Comparison of ENCODE assay signal across 9 mouse cellular contexts in genomic region chr2:31067696-31068245, GRCm38 (mm10).
DNase-seq lines count a peak whose midpoint lies in the region; ATAC-seq and TF ChIP-seq lines count a peak whose summit lies in the region.
"Had no signal": no experiment of that assay in that cellular context is flagged by ENCODE, and none has a peak within 500 bp of the region (broad histone marks: within the 10 kb centered on the region; RNA-seq: fewer than 3 reads in every experiment).

No protein-coding gene starts in this region.

- peaks cover 24% of the 10 kb centered on the region for H3K4me1 ChIP-seq in heart, embryonic 10.5 days
- H3K4me1 ChIP-seq in lung, postnatal 0 days (ENCODE audit: insufficient read depth, low read depth, low read length), result no peaks in the 10 kb centered on the region
- H3K4me1 ChIP-seq in hindbrain, embryonic 14.5 days (replicated peaks; ENCODE audit: control insufficient read depth, insufficient read depth, low read length), result 0 out of 2 replicates have a peak, but pooled peaks cover 7% of the 10 kb centered on the region
- H3K4me1 ChIP-seq in neural tube, embryonic 13.5 days (replicated peaks), result peaks cover 29% of the 10 kb centered on the region

- no peak for DNase-seq in heart, embryonic 10.5 days (ENCODE audit: low spot score)
- no peak for DNase-seq in heart, postnatal 25 days (ENCODE audit: low spot score)
- no peak for DNase-seq in lung, postnatal 0 days (ENCODE audit: low spot score)
- DNase-seq in lung, postnatal 36 days, result no peak
- DNase-seq in hindbrain, embryonic 14.5 days (ENCODE audit: low spot score), result no peak
- no peak for DNase-seq in Muller cell, postnatal 12 days (ENCODE audit: inconsistent ontology term)
- no peak for DNase-seq in urinary bladder, adult 2 months (ENCODE audit: low spot score)

- TF ChIP-seq CTCF in lung, postnatal 0 days (IDR thresholded peaks at IDR 0.05), result no peak

- no peak overlapping the region for H3K9ac ChIP-seq in lung, postnatal 0 days (replicated peaks; ENCODE audit: low read depth)
- no peak overlapping the region for H3K9ac ChIP-seq in hindbrain, embryonic 14.5 days
- no peak overlapping the region for H3K9ac ChIP-seq in neural tube, embryonic 13.5 days
- H3K9ac ChIP-seq: liver, embryonic 12.5 days had no signal

- WGBS in heart, embryonic 10.5 days, result 67% methylated on average over 7 of the region's 7 CpGs
- WGBS in lung, postnatal 0 days, result 77% methylated on average over 7 of the region's 7 CpGs
- 45% methylated on average over 7 of the region's 7 CpGs for WGBS in hindbrain, embryonic 14.5 days
- 35% methylated on average over 7 of the region's 7 CpGs for WGBS in neural tube, embryonic 13.5 days

- H3K9me3 ChIP-seq in heart, embryonic 10.5 days, result no peaks in the 10 kb centered on the region
- no peaks in the 10 kb centered on the region for H3K9me3 ChIP-seq in lung, postnatal 0 days (ENCODE audit: low read length)
- H3K9me3 ChIP-seq in hindbrain, embryonic 14.5 days (ENCODE audit: control insufficient read depth, low read length), result no peaks in the 10 kb centered on the region
- 0 out of 2 replicates have a peak, but pooled peaks cover 2% of the 10 kb centered on the region for H3K9me3 ChIP-seq in neural tube, embryonic 13.5 days

- H3K36me3 ChIP-seq in heart, embryonic 10.5 days, result peaks cover 26% of the 10 kb centered on the region
- H3K36me3 ChIP-seq in lung, postnatal 0 days (ENCODE audit: insufficient read depth, low read length), result no peaks in the 10 kb centered on the region
- 0 out of 2 replicates have a peak, but pooled peaks cover 3% of the 10 kb centered on the region for H3K36me3 ChIP-seq in hindbrain, embryonic 14.5 days (replicated peaks; ENCODE audit: control insufficient read depth, insufficient read depth)
- H3K36me3 ChIP-seq in neural tube, embryonic 13.5 days, result peaks cover 14% of the 10 kb centered on the region

- H3K4me3 ChIP-seq in heart, embryonic 10.5 days, result no peak overlapping the region
- H3K4me3 ChIP-seq in lung, postnatal 0 days (ENCODE audit: low read depth, low read length), result no peak overlapping the region
- no peak overlapping the region for H3K4me3 ChIP-seq in hindbrain, embryonic 14.5 days (replicated peaks; ENCODE audit: low read length)
- H3K4me3 ChIP-seq in neural tube, embryonic 13.5 days, result no peak overlapping the region
- H3K4me3 ChIP-seq: liver, embryonic 12.5 days had no signal

- H3K4me2 ChIP-seq in lung, postnatal 0 days (replicated peaks; ENCODE audit: low read depth, low read length), result no peak overlapping the region
- H3K4me2 ChIP-seq in hindbrain, embryonic 14.5 days (replicated peaks), result no peak overlapping the region
- H3K4me2 ChIP-seq in neural tube, embryonic 13.5 days, result no peak overlapping the region
- H3K4me2 ChIP-seq: liver, embryonic 12.5 days had no signal

- intact Hi-C loops in heart, postnatal 25 days (cut with DNase I), result no loop called here

- peak overlapping the region; percentile 59; the same call in 1 of the 2 replicates for H3K27ac ChIP-seq in heart, embryonic 10.5 days
- 0 out of 2 replicates have a peak overlapping the region, but pooled peaks have one; percentile 14 for H3K27ac ChIP-seq in lung, postnatal 0 days (ENCODE audit: low read length)
- H3K27ac ChIP-seq in hindbrain, embryonic 14.5 days, result peak overlapping the region; percentile 75
- H3K27ac ChIP-seq in neural tube, embryonic 13.5 days (replicated peaks), result peak overlapping the region; percentile 89

- no peaks in the 10 kb centered on the region for H3K27me3 ChIP-seq in heart, embryonic 10.5 days (ENCODE audit: insufficient read depth, poor library complexity, severe bottlenecking)
- H3K27me3 ChIP-seq in lung, postnatal 0 days (replicated peaks; ENCODE audit: insufficient read depth, low read length), result no peaks in the 10 kb centered on the region
- no peaks in the 10 kb centered on the region for H3K27me3 ChIP-seq in hindbrain, embryonic 14.5 days (ENCODE audit: control insufficient read depth, insufficient read depth, low read length)
- no peaks in the 10 kb centered on the region for H3K27me3 ChIP-seq in neural tube, embryonic 13.5 days
- H3K27me3 ChIP-seq: liver, embryonic 12.5 days had no signal

- TF ChIP-seq EP300 in lung, postnatal 0 days (IDR thresholded peaks at IDR 0.05), result no peak

- no peak for ATAC-seq in lung, postnatal 0 days
- no peak for ATAC-seq in hindbrain, embryonic 14.5 days (ENCODE audit: low FRiP score)
- ATAC-seq in neural tube, embryonic 13.5 days (ENCODE audit: low read depth), result peak; percentile 36; the same call in 1 of the 2 replicates
- ATAC-seq: liver, embryonic 12.5 days had no signal

Comparison
In these comparisons a context has a peak if more than half of its experiments do, and no peak if none do; other contexts are left out.
1. H3K27ac ChIP-seq: peak in every context shown above with its lines; median percentile 89 in neural tube, embryonic 13.5 days; 75 in hindbrain, embryonic 14.5 days; 59 in heart, embryonic 10.5 days; 14 in lung, postnatal 0 days.